Mouse (Mus musculus) megakaryocyte, embryonic 14.5 days (primary cell): ENCODE measurements around the gene Pcnp. TPM values are rescaled to one million over a fixed set of nuclear protein-coding genes. Genes with fewer than 3 reads are reported as not detected.
"Not testable (repeated sequence)": the region's sequence is repeated elsewhere in the genome, so short reads cannot be mapped to it uniquely, and the experiment has no call there.

Source experiments
- H3K27me3 ChIP-seq: replicated peaks from 2 replicates; pipeline ENCODE3; 2012; ENCODE audit warnings: inconsistent platforms
- H3K36me3 ChIP-seq: replicated peaks from 2 replicates; pipeline ENCODE3; 2012; ENCODE audit warnings: low read length, inconsistent platforms, mixed read lengths
- H3K4me1 ChIP-seq: 2 replicates; pipeline ENCODE4 v1.6.1; 2012; ENCODE audit warnings: inconsistent platforms
- H3K4me3 ChIP-seq: replicated peaks from 2 replicates; pipeline ENCODE3; 2012; ENCODE audit warnings: moderate library complexity, mild to moderate bottlenecking, inconsistent platforms
- H3K9me3 ChIP-seq: 2 replicates; pipeline ENCODE4 v1.6.1; 2012; ENCODE audit warnings: inconsistent platforms
- FLI1 ChIP-seq: IDR thresholded peaks from 2 replicates; pipeline ENCODE4 v1.6.1; 2012; ENCODE audit warnings: low read length, inconsistent platforms, mixed read lengths
- GATA1 ChIP-seq: IDR thresholded peaks from 3 replicates; pipeline ENCODE4 v1.6.1; 2012; ENCODE audit warnings: mixed read lengths, low read length, inconsistent platforms, borderline replicate concordance
- polyA plus RNA-seq: library from polyadenylated mRNA; stranded (reverse); fragments of >175 nt; gene quantifications from 2 replicates; pipeline ENCODE4 v1.2.3, GENCODE M21; 2012; ENCODE audit warnings: low replicate concordance; ENCODE audit not compliant: insufficient read depth

Gene Pcnp
- polyA plus RNA-seq, 1 experiment = 30.0 TPM

GRCm38 (mm10) chr16:55969147-55969546, 60.4 kb downstream of the Pcnp start:
- H3K9me3 ChIP-seq = no peaks in the 10 kb centered on the region
- H3K27me3 ChIP-seq = no peaks in the 10 kb centered on the region
- H3K36me3 ChIP-seq = peaks cover 46% of the 10 kb centered on the region
- TF ChIP-seq GATA1 (no peak), FLI1 (no peak)
- H3K4me3 ChIP-seq = no peak overlapping the region
- H3K4me1 ChIP-seq = peaks cover 61% of the 10 kb centered on the region

- no peaks in the 10 kb centered on the region for H3K9me3 ChIP-seq
- TF ChIP-seq FLI1 (no peak), GATA1 (no peak)
- H3K27me3 ChIP-seq = no peaks in the 10 kb centered on the region
- H3K4me3 ChIP-seq = peak overlapping the region; percentile 93
- peaks cover 58% of the 10 kb centered on the region for H3K4me1 ChIP-seq
- peaks cover 44% of the 10 kb centered on the region for H3K36me3 ChIP-seq
Measured at GRCm38 (mm10) chr16:55967221-55967620, 62.3 kb downstream of the Pcnp start.

GRCm38 (mm10) chr16:55966212-55966871, 63.2 kb downstream of the Pcnp start, which contains the start of gene Rpl24:
Rpl24 (plus strand) TSS chr16:55966275.
- H3K4me3 ChIP-seq = peak within 1 kb of the TSS; percentile 93
- TF ChIP-seq GATA1 (no peak), FLI1 (no peak)
- H3K27me3 ChIP-seq = no peaks in the 10 kb centered on the region
- H3K4me1 ChIP-seq = peaks cover 49% of the 10 kb centered on the region
- no peaks in the 10 kb centered on the region for H3K9me3 ChIP-seq
- peaks cover 35% of the 10 kb centered on the region for H3K36me3 ChIP-seq

GRCm38 (mm10) chr16:55964126-55964949, 65.2 kb downstream of the Pcnp start:
- no peak for TF ChIP-seq GATA1
- TF ChIP-seq FLI1 = no peak
- H3K4me1 ChIP-seq = peaks cover 32% of the 10 kb centered on the region

GRCm38 (mm10) chr16:55963068-55963467, 66.5 kb downstream of the Pcnp start:
- H3K4me1 ChIP-seq = peaks cover 26% of the 10 kb centered on the region
- H3K36me3 ChIP-seq, H3K9me3 ChIP-seq, H3K4me3 ChIP-seq, H3K27me3 ChIP-seq: not testable (repeated sequence)

More at GRCm38 (mm10) chr16:55964126-55964949, 65.2 kb downstream of the Pcnp start:
- Histone ChIP-seq H3K27me3 (no peaks in the 10 kb centered on the region), H3K4me3 (no peak overlapping the region), H3K36me3 (peaks cover 15% of the 10 kb centered on the region), H3K9me3 (no peaks in the 10 kb centered on the region)

Other genes starting within 250 kb of the Pcnp start
- gene Nfkbiz, start 190.8 kb downstream of the Pcnp start, polyA plus RNA-seq = 3.0 and 3.4 TPM in 2 replicates
- gene Nxpe3, start 134.5 kb downstream of the Pcnp start, polyA plus RNA-seq = 0.32 TPM in 1 of 2 replicates, not detected in the other
- 0.49 TPM in 1 of 2 replicates, not detected in the other for gene Cep97, start 94.9 kb downstream of the Pcnp start, polyA plus RNA-seq
- gene Rpl24, start 63.5 kb downstream of the Pcnp start, polyA plus RNA-seq = 47.3 and 75.6 TPM in 2 replicates
- gene Zbtb11, start 55.9 kb downstream of the Pcnp start, polyA plus RNA-seq = 0.99 and 1.0 TPM in 2 replicates
- 2.4 and 5.3 TPM in 2 replicates for gene Trmt10c, start 8.1 kb upstream of the Pcnp start, polyA plus RNA-seq
- 7.9 TPM in 1 of 2 replicates, not detected in the other for gene Senp7, start 18.6 kb upstream of the Pcnp start, polyA plus RNA-seq
- not detected in 2 replicates for gene Impg2, start 174.6 kb upstream of the Pcnp start, polyA plus RNA-seq